ENCODE assay signal across 20 mouse cellular contexts in the genomic region with DNA sequence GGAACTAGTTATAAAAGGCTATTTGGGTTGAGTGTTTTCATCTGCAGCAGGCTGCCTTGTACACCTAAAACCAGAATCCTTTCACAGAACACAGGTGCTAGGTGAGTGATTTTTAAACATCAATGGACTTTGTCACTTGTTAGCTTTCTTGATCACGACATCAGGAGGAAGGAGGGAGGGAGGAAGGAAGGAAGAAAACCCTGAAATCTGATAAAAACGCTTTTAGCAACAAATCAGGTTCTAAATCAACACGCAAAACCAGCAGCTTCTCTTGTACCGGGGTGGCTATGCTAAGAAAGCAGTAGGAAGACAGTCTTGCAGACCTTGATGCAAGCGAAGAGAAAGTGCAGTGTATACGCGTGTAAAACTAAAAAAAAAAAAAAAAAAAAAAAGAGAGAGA. TPM values are rescaled to one million over a fixed set of nuclear protein-coding genes. Genes with fewer than 3 reads are reported as not detected.
"Had no signal": no experiment of that assay in that cellular context is flagged by ENCODE, and none has a peak within 500 bp of the region (broad histone marks: within the 10 kb centered on the region; RNA-seq: fewer than 3 reads in every experiment).

No protein-coding gene starts in this region.

- ATAC-seq: liver, postnatal 0 days; lung, postnatal 0 days; midbrain, embryonic 16.5 days had no signal

- DNase-seq: liver, postnatal 0 days; lung, adult 2 months; lung, postnatal 36 days; midbrain, embryonic 14.5 days; retina, postnatal 1 day; spleen, adult 18-20 months; thymus, adult 18-20 months; thymus, postnatal 14 days; thymus, postnatal 36 days had no signal

RNA-seq across cellular contexts. Expression of a gene that starts 10.2 kb away (rescaled TPM):
- polyA plus RNA-seq: myocyte had no signal

RNA-seq across cellular contexts. Expression of a gene that starts 12.0 kb away (rescaled TPM):
- total RNA-seq: megakaryocyte progenitor cell, adult 5-6 weeks; neutrophil, adult 5-6 weeks had no signal
- polyA plus RNA-seq: liver, postnatal 0 days; macrophage; midbrain, embryonic 12.5 days; midbrain, embryonic 14.5 days; midbrain, embryonic 16.5 days; myocyte; neural tube, embryonic 12.5 days; neural tube, embryonic 14.5 days had no signal

RNA-seq across cellular contexts. Expression of a gene that starts 56.5 kb away (rescaled TPM):
- total RNA-seq: megakaryocyte progenitor cell, adult 5-6 weeks; neutrophil, adult 5-6 weeks had no signal
- polyA plus RNA-seq: macrophage; midbrain, embryonic 12.5 days; midbrain, embryonic 14.5 days; midbrain, embryonic 16.5 days; small intestine, adult 2 months; thymus, postnatal 0 days had no signal
